Mouse (Mus musculus) CH12.LX (cell line): ENCODE measurements around the gene Npas2. TPM values are rescaled to one million over a fixed set of nuclear protein-coding genes. Genes with fewer than 3 reads are reported as not detected.

Experiments
- DNase-seq: peaks from one replicate; pipeline ENCODE4 v3.0.0-alpha.2; 2013; ENCODE audit errors: extremely low read depth
- H3K27ac ChIP-seq: 2 replicates; pipeline ENCODE4 v1.5.1; 2012; ENCODE audit warnings: low read depth, mild to moderate bottlenecking, control low read depth, moderate library complexity; ENCODE audit not compliant: insufficient read depth
- H3K27me3 ChIP-seq: replicated peaks from 2 replicates; pipeline ENCODE3; 2012; ENCODE audit warnings: inconsistent platforms
- H3K36me3 ChIP-seq, 2 experiments: replicated peaks in 1 of 2; 2 replicates each; pipeline versions ENCODE3 to v1.6.1; 2012; ENCODE audit warnings: inconsistent platforms in 1 of 2, low read length in 1 of 2, mild to moderate bottlenecking in 1 of 2, mixed read lengths in 1 of 2, moderate library complexity in 1 of 2; ENCODE audit not compliant: control insufficient read depth in 1 of 2, insufficient read depth in 1 of 2
- H3K4me1 ChIP-seq, 2 experiments: 2 replicates each; pipeline ENCODE4 v1.6.1; 2012; ENCODE audit warnings: inconsistent platforms in 1 of 2, moderate library complexity in 1 of 2; ENCODE audit not compliant: insufficient read depth in 2 of 2, control insufficient read depth in 1 of 2
- H3K4me2 ChIP-seq: 2 replicates; pipeline ENCODE4 v1.6.1; 2012; ENCODE audit warnings: low read depth, mild to moderate bottlenecking, control low read depth; ENCODE audit not compliant: poor library complexity, insufficient read depth, severe bottlenecking
- H3K4me3 ChIP-seq, 3 experiments: fragments of 150-350 bp in 1 of 3; sonication (generic) in 1 of 3; replicated peaks in 1 of 3; 2 replicates each; pipeline versions ENCODE3 to v1.5.1; 2011 to 2012; ENCODE audit warnings: low read depth in 2 of 3, low read length in 2 of 3, mild to moderate bottlenecking in 2 of 3, moderate library complexity in 2 of 3, control low read depth in 1 of 3, improper control_type of control experiment in 1 of 3, inconsistent platforms in 1 of 3, mixed read lengths in 1 of 3; ENCODE audit not compliant: poor library complexity in 1 of 3
- H3K79me2 ChIP-seq: replicated peaks from 2 replicates; pipeline ENCODE4 v1.6.1; 2012; ENCODE audit warnings: mild to moderate bottlenecking, moderate library complexity; ENCODE audit not compliant: control insufficient read depth, poor library complexity, insufficient read depth, severe bottlenecking; ENCODE audit errors: extremely low read depth
- H3K9ac ChIP-seq: 2 replicates; pipeline ENCODE4 v1.6.1; 2012; ENCODE audit warnings: low read depth, mild to moderate bottlenecking, control low read depth, moderate library complexity; ENCODE audit not compliant: insufficient read depth
- H3K9me3 ChIP-seq: replicated peaks from 2 replicates; pipeline ENCODE3; 2012; ENCODE audit warnings: low read length, inconsistent platforms, mixed read lengths
- BHLHE40 ChIP-seq: IDR thresholded peaks from 2 replicates; pipeline ENCODE4 v1.6.1; 2011; ENCODE audit warnings: mild to moderate bottlenecking, low read depth, low read length, improper control_type of control experiment
- CHD1 ChIP-seq: IDR thresholded peaks from 2 replicates; pipeline ENCODE4 v1.6.1; 2012; ENCODE audit warnings: low read depth, low read length, improper control_type of control experiment, inconsistent platforms
- CHD2 ChIP-seq: IDR thresholded peaks from 2 replicates; pipeline ENCODE4 v1.6.1; 2011; ENCODE audit warnings: low read length, improper control_type of control experiment
- CTCF ChIP-seq, 2 experiments: IDR thresholded peaks in 1 of 2; conservative IDR thresholded peaks in 1 of 2; 2 replicates each; pipeline ENCODE4 v1.5.1; 2011 to 2012; ENCODE audit warnings: low read depth in 2 of 2, low read length in 2 of 2, improper control_type of control experiment in 1 of 2, inconsistent platforms in 1 of 2, mild to moderate bottlenecking in 1 of 2, moderate library complexity in 1 of 2
- E2F4 ChIP-seq: IDR thresholded peaks from 2 replicates; pipeline ENCODE4 v1.6.1; 2011; ENCODE audit warnings: low read depth, low read length, improper control_type of control experiment; ENCODE audit not compliant: insufficient replicate concordance
- ELF1 ChIP-seq: IDR thresholded peaks from 2 replicates; pipeline ENCODE4 v1.6.1; 2014; ENCODE audit warnings: low read depth, mild to moderate bottlenecking, inconsistent platforms, low read length, improper control_type of control experiment
- GABPA ChIP-seq: IDR thresholded peaks from 2 replicates; pipeline ENCODE4 v1.6.1; 2012; ENCODE audit warnings: low read depth, low read length, improper control_type of control experiment, inconsistent platforms; ENCODE audit not compliant: insufficient replicate concordance
- HCFC1 ChIP-seq: IDR thresholded peaks from 2 replicates; pipeline ENCODE4 v1.6.1; 2012; ENCODE audit warnings: low read depth, mild to moderate bottlenecking, inconsistent platforms, low read length, improper control_type of control experiment
- JUND ChIP-seq: conservative IDR thresholded peaks from 2 replicates; pipeline ENCODE4 v1.6.1; 2011; ENCODE audit warnings: low read depth, low read length, improper control_type of control experiment
- KAT2A ChIP-seq: IDR thresholded peaks from 2 replicates; pipeline ENCODE4 v1.6.1; 2012; ENCODE audit warnings: low read length, improper control_type of control experiment, inconsistent platforms; ENCODE audit not compliant: insufficient replicate concordance
- MAFK ChIP-seq: IDR thresholded peaks from 2 replicates; pipeline ENCODE4 v1.6.1; 2011; ENCODE audit warnings: low read length, improper control_type of control experiment; ENCODE audit not compliant: insufficient replicate concordance
- MEF2A ChIP-seq: IDR thresholded peaks from 2 replicates; pipeline ENCODE4 v1.6.1; 2014; ENCODE audit warnings: low read depth, mild to moderate bottlenecking, inconsistent platforms, low read length, improper control_type of control experiment, borderline replicate concordance
- NELFE ChIP-seq: IDR thresholded peaks from 2 replicates; pipeline ENCODE4 v1.6.1; 2011; ENCODE audit warnings: low read depth, low read length, improper control_type of control experiment
- NRF1 ChIP-seq: IDR thresholded peaks from 2 replicates; pipeline ENCODE4 v1.6.1; 2014; ENCODE audit warnings: low read depth, mild to moderate bottlenecking, inconsistent platforms, low read length, improper control_type of control experiment, moderate library complexity
- PAX5 ChIP-seq: IDR thresholded peaks from 2 replicates; pipeline ENCODE4 v1.6.1; 2012; ENCODE audit warnings: low read length, inconsistent platforms, mixed read lengths
- POLR2A ChIP-seq: IDR thresholded peaks from 2 replicates; pipeline ENCODE4 v1.6.1; 2011; ENCODE audit warnings: low read depth, mild to moderate bottlenecking, improper control_type of control experiment, low read length
- POLR2AphosphoS2 ChIP-seq: IDR thresholded peaks from 2 replicates; pipeline ENCODE4 v1.6.1; 2011; ENCODE audit warnings: low read depth, low read length, improper control_type of control experiment
- TCF12 ChIP-seq: IDR thresholded peaks from 2 replicates; pipeline ENCODE4 v1.6.1; 2014; ENCODE audit warnings: low read depth, mild to moderate bottlenecking, inconsistent platforms, low read length, improper control_type of control experiment
- UBTF ChIP-seq: IDR thresholded peaks from 2 replicates; pipeline ENCODE4 v1.6.1; 2012; ENCODE audit warnings: low read depth, mild to moderate bottlenecking, inconsistent platforms, low read length, improper control_type of control experiment, moderate library complexity
- ZC3H11A ChIP-seq: IDR thresholded peaks from 2 replicates; pipeline ENCODE4 v1.6.1; 2012; ENCODE audit warnings: low read depth, mild to moderate bottlenecking, inconsistent platforms, low read length, improper control_type of control experiment
- ZKSCAN1 ChIP-seq: IDR thresholded peaks from 2 replicates; pipeline ENCODE4 v1.6.1; 2012; ENCODE audit warnings: low read depth, inconsistent platforms, low read length, improper control_type of control experiment, borderline replicate concordance
- dilution Hi-C: fragments of 300-500 bp; cut with MboI; formaldehyde crosslinking; loops from 2 replicates; pipeline ENCODE4 v1.14.3; 2020; ENCODE audit warnings: low sequenced_read_pairs; ENCODE audit not compliant: extremely low pct_unique_long_range_greater_than_20kb, extremely low pct_ligation_motif_present
- in situ Hi-C: fragments of 300-500 bp; cut with MboI; formaldehyde crosslinking; loops from 3 replicates; pipeline ENCODE4 v1.14.3; 2019; ENCODE audit warnings: low sequenced_read_pairs, low pct_ligation_motif_present, low pct_unique_long_range_greater_than_20kb, mixed read lengths
- polyA plus RNA-seq: library from polyadenylated mRNA; unstranded; fragments of >175 nt; gene quantifications from 2 replicates; pipeline ENCODE4 v1.2.1, GENCODE M21; 2012; ENCODE audit warnings: low read depth; ENCODE audit not compliant: insufficient read length
- total RNA-seq, 2 experiments: library from RNA; depleted of rRNA; stranded (reverse); fragments of 300-350 nt in 1 of 2; fragments of >200 nt in 1 of 2; gene quantifications; 2 replicates each; pipeline ENCODE4 v1.2.3; 2012 to 2014

Gene Npas2
- total and polyA plus RNA-seq, 3 experiments = 0.13 TPM; not detected in 2

DNA sequence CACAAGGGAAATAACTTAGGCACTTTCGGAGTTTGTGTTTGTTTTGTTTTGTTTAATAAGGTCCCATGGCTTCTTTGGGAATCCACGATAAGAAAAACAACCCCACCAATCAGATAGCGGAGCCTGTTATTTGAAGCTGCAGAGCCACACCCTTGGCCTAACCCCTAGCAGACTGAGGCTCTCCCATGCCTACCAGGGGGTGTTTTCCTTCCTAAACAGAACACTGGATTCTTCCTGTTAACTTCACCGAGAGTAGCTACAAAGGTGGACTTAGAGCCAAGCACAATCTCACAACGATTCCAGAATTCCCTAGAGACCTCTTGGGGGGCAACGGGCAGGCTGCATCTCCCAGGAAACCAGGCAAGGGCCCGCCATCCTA lies 169.0 kb downstream of the Npas2 start:
- Histone ChIP-seq H3K4me1 (peaks cover 2 to 7% of the 10 kb centered on the region in 2 experiments; a peak in 2 of 4 replicates), H3K79me2 (no peaks in the 10 kb centered on the region), H3K9ac (no peak overlapping the region), H3K9me3 (no peaks in the 10 kb centered on the region), H3K36me3 (no peaks in the 10 kb centered on the region), H3K4me2 (no peak overlapping the region), H3K27ac (no peak overlapping the region), H3K27me3 (peaks cover 9% of the 10 kb centered on the region), H3K4me3 (no peak overlapping the region)
- dilution Hi-C loops (no loop called here), in situ Hi-C loops (no loop called here)
- no peak for TF ChIP-seq NRF1
- TF ChIP-seq PAX5 = no peak
- TF ChIP-seq CTCF (conservative IDR thresholded peaks at IDR 0.05 in 1 of 2, IDR thresholded peaks at IDR 0.05 in 1 of 2; ENCODE audit: low read depth in 2 of 2, low read length in 2 of 2) = no peak
- no peak for TF ChIP-seq POLR2AphosphoS2
- no peak for TF ChIP-seq CHD1
- TF ChIP-seq KAT2A = no peak
- no peak for TF ChIP-seq E2F4
- TF ChIP-seq MEF2A = no peak
- no peak for TF ChIP-seq GABPA
- TF ChIP-seq JUND = no peak
- TF ChIP-seq CHD2 = no peak
- no peak for TF ChIP-seq POLR2A
- TF ChIP-seq MAFK = no peak
- TF ChIP-seq TCF12 = no peak
- TF ChIP-seq ELF1 = no peak
- no peak for TF ChIP-seq HCFC1
- no peak for TF ChIP-seq NELFE
- TF ChIP-seq UBTF = no peak
- no peak for TF ChIP-seq ZKSCAN1
- no peak for DNase-seq

DNA sequence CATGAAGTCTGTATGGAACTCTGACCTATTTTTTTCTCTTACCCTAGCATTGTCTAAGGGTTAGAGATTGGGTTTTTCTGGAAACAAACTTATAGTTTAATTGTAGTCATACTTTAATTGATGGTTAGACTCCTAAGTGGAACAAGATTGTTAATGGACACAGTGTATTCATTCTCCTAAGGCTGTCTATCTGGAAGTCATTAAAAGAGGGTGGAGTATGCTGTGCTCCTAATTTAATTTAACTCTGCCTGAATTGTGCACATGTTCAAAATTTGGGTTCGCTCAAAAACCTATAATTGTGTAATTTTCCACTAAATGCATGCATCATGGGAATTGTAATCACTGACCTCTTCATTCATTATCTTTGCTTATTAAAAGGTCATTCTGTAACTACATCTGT lies 172.0 kb downstream of the Npas2 start:
- no peak for DNase-seq
- Histone ChIP-seq H3K36me3 (peaks cover 11 to 20% of the 10 kb centered on the region in 2 experiments), H3K4me1 (peaks cover 4 to 19% of the 10 kb centered on the region in 2 experiments; a peak in 2 of 4 replicates), H3K79me2 (peaks cover 27% of the 10 kb centered on the region), H3K27ac (no peak overlapping the region), H3K4me2 (no peak overlapping the region), H3K4me3 (no peak overlapping the region), H3K9ac (no peak overlapping the region), H3K9me3 (no peaks in the 10 kb centered on the region), H3K27me3 (peaks cover 7% of the 10 kb centered on the region)
- in situ Hi-C loops (no loop called here), dilution Hi-C loops (no loop called here)
- TF ChIP-seq BHLHE40 (no peak), GABPA (no peak), HCFC1 (no peak), CTCF (conservative IDR thresholded peaks at IDR 0.05 in 1 of 2, IDR thresholded peaks at IDR 0.05 in 1 of 2; ENCODE audit: low read depth in 2 of 2, low read length in 2 of 2) (no peak), TCF12 (no peak), UBTF (no peak), PAX5 (no peak), ZC3H11A (no peak)
